ENCODE assay signal across 32 mouse cellular contexts in genomic region chr13:46588606-46589005, GRCm38 (mm10).
DNase-seq lines count a peak whose midpoint lies in the region; ATAC-seq and TF ChIP-seq lines count a peak whose summit lies in the region.
"Had no signal": no experiment of that assay in that cellular context is flagged by ENCODE, and none has a peak within 500 bp of the region (broad histone marks: within the 10 kb centered on the region; RNA-seq: fewer than 3 reads in every experiment).

No protein-coding gene starts in this region.

- peaks cover 20% of the 10 kb centered on the region for H3K36me3 ChIP-seq in heart, embryonic 13.5 days
- H3K36me3 ChIP-seq: embryonic facial prominence, embryonic 10.5 days; embryonic facial prominence, embryonic 13.5 days; forebrain, embryonic 12.5 days; forebrain, embryonic 15.5 days; G1E had no signal

- peaks cover 13% of the 10 kb centered on the region; the same call in 1 of the 2 replicates for H3K4me1 ChIP-seq in heart, embryonic 13.5 days

- no peak overlapping the region for H3K4me3 ChIP-seq in heart, embryonic 13.5 days
- no peak overlapping the region for H3K4me3 ChIP-seq in left cerebral cortex, adult 2 months
- H3K4me3 ChIP-seq: embryonic facial prominence, embryonic 10.5 days; embryonic facial prominence, embryonic 13.5 days; erythroblast, embryonic 14.5 days; forebrain, embryonic 12.5 days; forebrain, embryonic 15.5 days; heart, embryonic 10.5 days had no signal

- no peak for TF ChIP-seq CTCF in left cerebral cortex, adult 2 months (IDR thresholded peaks at IDR 0.05)

- H3K4me2 ChIP-seq in heart, embryonic 13.5 days: no peak overlapping the region
- H3K4me2 ChIP-seq: forebrain, embryonic 12.5 days; forebrain, embryonic 15.5 days; hindbrain, embryonic 14.5 days had no signal

- no peak for DNase-seq in frontal cortex, postnatal 10 days (ENCODE audit: low spot score in 2 of 2)
- DNase-seq in heart, postnatal 36 days: no peak
- DNase-seq in left cerebral cortex, adult 2 months (ENCODE audit: extremely low spot score in 1 of 2, low spot score in 2 of 2): no peak
- DNase-seq in left cerebral cortex, adult 18-20 months (ENCODE audit: low spot score in 2 of 2): no peak
- DNase-seq in skeletal muscle tissue, adult 2 months (ENCODE audit: low read depth, low spot score): peak; percentile 57
- DNase-seq in spleen, postnatal 10 days (ENCODE audit: low spot score in 2 of 2): no peak
- DNase-seq: adrenal gland, postnatal 10 days; adrenal gland, postnatal 36 days; cerebellum, adult 11 months; cerebellum, adult 2 months; cerebellum, adult 9-11 months; cerebellum, postnatal 25 days; embryo, embryonic 11 days; gastrocnemius, postnatal 14 days; heart, adult 18-20 months; heart, postnatal 10 days; heart, postnatal 4 days had no signal

- no peaks in the 10 kb centered on the region for H3K9me3 ChIP-seq in heart, embryonic 13.5 days
- H3K9me3 ChIP-seq: embryonic facial prominence, embryonic 10.5 days; embryonic facial prominence, embryonic 13.5 days; forebrain, embryonic 12.5 days; forebrain, embryonic 15.5 days; G1E; heart, embryonic 10.5 days had no signal

- H3K9ac ChIP-seq in heart, embryonic 13.5 days: no peak overlapping the region
- H3K9ac ChIP-seq: embryonic facial prominence, embryonic 13.5 days; forebrain, embryonic 12.5 days; forebrain, embryonic 15.5 days; hindbrain, embryonic 14.5 days had no signal

- WGBS in heart, embryonic 13.5 days: 79% methylated on average over 5 of the region's 5 CpGs

- peak; percentile 66 for ATAC-seq in frontal cortex, adult (ENCODE audit: low TSS enrichment)
- ATAC-seq in heart, embryonic 13.5 days (ENCODE audit: extremely low read depth, insufficient number of reproducible peaks, low FRiP score, low TSS enrichment): no peak
- ATAC-seq: forebrain, embryonic 15.5 days; hindbrain, postnatal 0 days; inflammation-experienced regulatory T-cells, adult 6 months; intestine, embryonic 16.5 days; Patski had no signal

- 0 out of 2 replicates have a peak overlapping the region, but pooled peaks have one; percentile 8 for H3K27ac ChIP-seq in heart, embryonic 13.5 days (replicated peaks)
- peak overlapping the region; percentile 29; the same call in 1 of the 2 replicates for H3K27ac ChIP-seq in left cerebral cortex, adult 2 months
- H3K27ac ChIP-seq: embryonic facial prominence, embryonic 10.5 days; embryonic facial prominence, embryonic 13.5 days; forebrain, embryonic 12.5 days; forebrain, embryonic 15.5 days; heart, embryonic 10.5 days; hindbrain, embryonic 14.5 days; hindbrain, postnatal 0 days had no signal

- intact Hi-C loops in heart, postnatal 36 days (cut with DNase I): no loop called here
- intact Hi-C loops in left cerebral cortex, adult 2 months (cut with DNase I): no loop called here

- no peaks in the 10 kb centered on the region for H3K27me3 ChIP-seq in heart, embryonic 13.5 days (replicated peaks)
- H3K27me3 ChIP-seq: CH12.LX; embryonic facial prominence, embryonic 13.5 days; forebrain, embryonic 12.5 days; forebrain, embryonic 15.5 days; Patski had no signal
